Mouse (Mus musculus) common myeloid progenitor, adult 5-6 weeks (primary cell): Measurements from ENCODE around the gene Npr3. TPM values are rescaled to one million over a fixed set of nuclear protein-coding genes. Genes with fewer than 3 reads are reported as not detected.
A peak's percentile ranks its signal among the peaks of the same experiment; 100 is the strongest.

ENCODE experiments used
- ATAC-seq: replicated peaks from 2 replicates; pipeline ENCODE4 v1.8.0; 2016; ENCODE audit warnings: low read depth, mild to moderate bottlenecking, moderate TSS enrichment, inconsistent platforms; ENCODE audit not compliant: poor library complexity, severe bottlenecking
- total RNA-seq: library from RNA; stranded (forward); fragments of 200-1000, 187-1606 nt; gene quantifications from 2 replicates; pipeline ENCODE4 v1.2.3, GENCODE M21; 2017

Gene Npr3
- not detected in 2 replicates for total RNA-seq

DNA sequence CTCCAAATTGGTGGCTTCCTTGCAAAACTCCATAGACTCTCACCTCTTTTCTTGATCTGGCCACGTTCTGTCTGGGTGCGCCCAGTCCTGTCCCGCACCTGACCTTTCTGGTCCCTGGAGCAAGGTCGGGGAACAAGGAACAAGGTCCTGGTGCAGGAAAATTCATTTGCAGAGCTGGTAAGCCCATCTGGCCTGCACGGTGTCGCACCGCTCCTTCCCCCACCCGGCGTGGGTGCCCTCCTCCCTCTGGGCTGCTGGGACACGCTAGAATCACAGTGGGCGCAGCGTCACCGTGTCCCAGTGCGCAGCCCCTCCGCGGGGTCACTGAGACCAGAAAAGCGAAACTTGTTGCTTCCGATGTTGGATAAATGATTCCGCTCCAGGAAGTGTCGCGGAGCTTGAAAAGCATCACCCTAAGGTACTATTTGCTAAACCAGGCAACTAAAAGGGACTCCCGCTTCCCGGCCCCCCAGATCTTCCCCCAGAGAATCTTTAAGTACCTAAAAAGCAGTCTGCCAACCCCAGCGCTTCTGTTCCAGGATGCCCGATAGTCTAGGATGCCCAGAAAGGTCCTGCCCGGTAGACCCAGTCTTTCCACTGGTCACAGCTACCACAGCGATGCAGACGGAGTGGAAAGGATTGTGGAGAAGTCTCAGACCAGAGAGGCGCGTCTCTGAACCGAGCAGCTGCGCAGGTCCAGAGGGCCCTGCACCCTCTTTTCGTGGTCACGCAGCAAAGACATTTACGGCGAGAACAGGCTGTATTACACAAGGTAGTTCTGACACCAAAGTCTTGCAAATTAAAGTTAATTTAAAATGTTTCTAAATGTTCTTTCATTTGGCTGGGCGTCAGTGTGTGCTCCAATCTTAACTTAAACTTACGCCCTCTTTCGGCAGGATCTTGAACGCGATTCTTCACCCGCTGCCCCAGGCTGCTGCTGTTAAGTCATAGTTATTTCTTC is at the start of gene Npr3:
TSS of gene Npr3 (minus strand) at position 717 of the 961 bp plus-strand sequence.
- ATAC-seq = 0 out of 2 replicates have a peak, but pooled peaks have one; percentile 12

DNA sequence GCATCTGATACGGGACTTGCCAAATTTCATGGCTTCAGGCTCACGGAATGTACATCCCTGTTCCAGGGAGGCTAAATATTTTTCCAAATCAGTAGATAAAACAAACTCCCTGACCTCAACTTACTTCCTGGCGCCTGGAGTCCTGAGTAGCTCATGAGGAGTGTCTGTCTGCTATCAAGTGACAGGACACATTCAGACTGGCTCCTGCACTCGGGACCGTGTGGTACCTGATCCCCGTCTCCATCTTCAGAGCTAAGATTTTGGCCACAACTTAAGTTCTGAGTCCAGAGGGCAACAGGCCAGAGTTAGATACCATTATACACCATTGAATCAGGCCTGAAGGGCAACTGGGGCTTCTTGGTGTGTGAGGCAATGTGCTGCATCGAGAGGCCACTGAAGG is 49.0 kb upstream of the Npr3 start:
- ATAC-seq = no peak

DNA sequence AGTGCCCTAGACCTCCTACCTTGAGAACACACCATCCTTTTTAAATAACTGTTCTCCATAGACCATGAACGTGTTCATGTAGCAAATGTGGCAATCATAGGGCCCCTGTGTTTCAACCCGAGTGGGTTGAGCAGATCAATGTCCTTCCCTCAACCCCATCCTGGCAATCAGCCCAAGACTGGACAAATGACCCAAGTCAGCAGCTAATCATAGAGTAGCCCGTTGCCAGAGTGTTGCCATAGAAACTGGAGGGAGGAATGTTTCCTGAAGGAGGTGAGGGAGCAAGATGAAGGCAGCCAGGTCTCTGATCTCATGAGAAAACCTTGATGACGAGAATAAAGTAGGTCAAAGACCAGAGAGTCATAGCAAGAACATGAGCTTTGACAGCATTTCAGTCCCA is 47.1 kb upstream of the Npr3 start:
- ATAC-seq = no peak

DNA sequence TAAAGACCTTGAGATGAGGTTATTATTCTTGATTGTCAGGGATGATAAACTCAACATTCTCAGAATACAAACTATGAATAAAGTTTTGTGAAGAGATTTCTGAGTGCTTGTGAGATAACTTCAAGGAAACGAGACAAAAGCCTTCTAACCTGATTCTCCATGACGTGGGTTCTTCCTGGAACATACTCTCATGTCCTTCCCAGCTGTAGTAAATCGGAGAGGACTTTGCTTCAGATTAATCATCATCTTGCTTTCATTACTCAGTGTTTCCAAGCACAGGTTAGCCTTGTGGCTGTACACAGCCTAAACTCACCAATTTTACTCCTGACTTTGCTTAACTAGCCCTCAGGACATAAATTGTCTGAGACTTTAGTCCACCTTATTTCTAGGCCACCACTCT is 45.1 kb upstream of the Npr3 start:
- no peak for ATAC-seq

DNA sequence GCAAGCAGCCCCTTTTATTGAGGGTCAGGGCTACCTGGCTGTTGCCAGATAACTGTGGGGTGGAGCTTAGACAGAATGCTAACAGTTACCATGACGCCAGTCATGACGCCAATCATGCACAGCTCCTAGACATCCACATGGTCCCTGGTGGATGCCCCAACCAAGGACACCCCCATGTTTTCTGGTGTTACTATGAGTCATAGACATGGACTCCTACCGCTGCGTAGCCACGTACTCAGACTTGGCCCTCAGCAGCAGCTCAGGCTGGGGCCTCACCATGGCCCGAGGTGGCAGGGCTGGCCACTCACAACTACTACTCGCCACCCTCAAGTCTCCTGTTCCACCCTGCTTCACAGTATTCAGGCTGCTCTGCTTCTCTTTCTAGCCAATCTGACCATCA is 44.1 kb upstream of the Npr3 start:
- ATAC-seq = no peak

DNA sequence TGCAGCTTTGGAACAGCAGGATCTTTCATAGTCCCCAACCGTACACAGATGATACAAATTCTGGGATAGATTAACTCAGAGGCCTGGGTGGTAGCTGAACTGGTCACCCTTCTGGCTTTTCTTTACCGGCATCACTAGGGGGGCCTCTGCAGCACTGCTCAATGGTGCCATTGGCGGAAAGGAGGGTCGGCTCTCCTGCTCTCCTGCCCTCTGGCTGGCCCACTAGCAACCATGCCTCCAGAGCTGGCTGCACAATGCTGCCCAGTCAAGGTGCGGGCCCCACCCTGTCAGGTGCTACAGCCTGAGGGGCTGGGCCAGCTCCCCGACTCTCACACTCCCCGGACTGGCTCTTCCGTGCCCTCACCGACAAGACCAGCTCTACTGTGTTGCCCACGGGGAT is 43.1 kb upstream of the Npr3 start:
- ATAC-seq = no peak

DNA sequence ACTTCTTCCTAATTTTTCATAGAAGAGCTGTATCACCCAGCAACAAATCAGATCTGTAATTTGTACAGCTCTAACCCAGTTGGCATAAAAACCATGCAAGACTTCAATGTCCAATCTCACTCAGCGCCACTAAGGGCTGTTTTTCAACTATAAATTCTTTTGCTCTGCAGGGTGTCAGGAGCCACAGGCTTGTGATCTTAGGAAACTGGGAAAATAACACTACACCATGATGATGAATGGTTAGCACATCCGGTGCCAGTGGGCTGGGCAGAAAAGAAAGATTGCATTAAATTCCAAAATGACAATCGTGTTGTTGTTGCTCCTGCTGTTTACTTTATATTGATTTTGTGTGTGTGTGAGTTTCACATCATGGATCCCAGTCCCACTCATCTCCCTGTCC is 42.4 kb upstream of the Npr3 start:
- ATAC-seq = no peak

DNA sequence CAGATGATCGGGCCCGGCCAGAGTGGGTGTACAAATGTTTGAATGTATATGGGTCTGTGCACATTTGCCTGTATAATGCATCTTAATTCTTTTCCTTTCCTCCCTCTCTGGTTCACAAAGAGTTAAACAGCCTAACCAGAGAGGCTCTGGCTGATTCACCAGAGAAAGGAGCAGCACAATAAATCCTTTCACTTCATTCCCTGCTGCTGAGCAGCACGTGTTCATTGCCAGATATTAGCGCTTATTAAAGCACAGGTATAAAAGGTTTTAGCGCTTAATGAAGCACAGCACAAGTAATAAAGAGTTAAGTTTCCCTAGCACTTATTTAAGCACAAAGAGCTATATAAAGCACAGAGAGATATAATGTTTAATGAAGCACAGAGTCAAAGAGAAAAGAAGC is 33.8 kb upstream of the Npr3 start:
- ATAC-seq = no peak

DNA sequence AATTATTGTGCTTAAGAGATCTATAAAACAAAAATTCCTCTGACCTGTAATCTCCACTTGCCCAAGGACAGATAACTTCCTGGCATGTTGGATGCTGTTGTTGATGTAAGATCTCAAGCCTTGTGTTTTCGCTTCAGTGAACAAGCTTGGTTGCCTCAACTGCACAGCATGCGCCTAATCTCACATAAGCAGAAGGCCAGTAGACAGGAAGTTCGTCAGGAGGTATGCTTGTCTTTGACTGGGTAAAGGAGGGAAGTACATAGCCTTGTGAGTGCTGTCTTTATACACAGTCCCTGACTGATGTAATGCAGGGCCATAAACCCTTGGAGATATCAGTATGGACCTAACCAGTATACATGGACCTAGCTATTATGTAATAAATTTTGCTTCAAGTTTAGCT is 20.7 kb upstream of the Npr3 start:
- no peak for ATAC-seq

DNA sequence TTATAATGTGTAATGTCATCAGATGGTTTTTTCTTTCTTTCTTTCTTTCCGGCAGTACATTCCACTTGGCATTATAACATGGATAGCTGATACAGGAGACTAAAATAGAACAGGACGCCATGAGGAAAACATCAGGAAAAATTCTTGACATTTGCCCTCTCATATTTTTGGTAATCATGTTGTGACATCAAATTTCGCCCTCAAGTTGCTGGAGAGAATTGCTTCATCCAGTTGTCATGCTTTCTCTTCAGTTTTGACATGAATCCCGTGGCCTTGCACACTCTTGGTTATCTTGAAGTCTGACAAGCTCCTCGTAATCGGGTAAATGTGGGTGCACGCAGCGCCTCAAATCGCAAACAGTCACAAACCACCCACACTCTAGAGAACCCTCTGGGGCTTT is 7.0 kb upstream of the Npr3 start:
- ATAC-seq = no peak

DNA sequence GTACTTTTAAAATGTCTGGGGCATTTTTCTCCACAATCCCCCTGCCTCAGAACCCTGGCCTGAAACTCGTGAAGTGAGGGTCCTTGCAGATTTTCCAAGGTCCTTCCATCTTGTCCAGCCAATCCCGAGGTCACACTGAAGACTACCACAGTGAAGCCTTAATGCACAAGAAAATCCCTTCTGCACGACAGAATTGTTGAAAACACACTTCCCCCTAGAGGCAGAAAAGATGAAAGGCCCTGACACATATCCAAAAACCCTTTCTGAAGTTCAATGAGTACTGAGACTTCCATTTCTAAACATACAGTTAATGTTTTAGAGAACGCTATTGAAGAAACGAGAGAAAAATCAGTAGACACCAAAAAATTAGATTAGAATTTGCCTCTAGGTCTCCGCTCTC is 2.8 kb upstream of the Npr3 start:
- no peak for ATAC-seq

DNA sequence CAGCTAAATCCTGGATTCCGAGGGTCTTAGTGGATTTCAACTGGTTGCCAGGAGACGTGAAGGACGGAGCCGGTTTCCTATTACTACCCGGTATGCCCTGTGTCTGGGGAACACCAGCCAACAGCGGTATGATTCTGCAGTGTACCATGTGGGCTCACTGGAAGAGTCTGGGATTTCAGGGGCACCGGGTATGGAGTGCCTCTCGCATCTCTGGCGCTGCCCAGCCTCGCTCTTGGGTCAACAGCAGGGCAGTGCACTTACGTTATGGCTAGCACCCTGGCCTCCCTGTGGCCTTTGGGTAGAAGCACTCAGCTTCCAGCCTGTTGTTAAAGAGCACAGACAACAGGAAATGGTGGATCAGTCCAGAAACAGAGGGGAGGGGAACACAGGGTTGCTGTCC is 1.1 kb upstream of the Npr3 start:
- no peak for ATAC-seq

DNA sequence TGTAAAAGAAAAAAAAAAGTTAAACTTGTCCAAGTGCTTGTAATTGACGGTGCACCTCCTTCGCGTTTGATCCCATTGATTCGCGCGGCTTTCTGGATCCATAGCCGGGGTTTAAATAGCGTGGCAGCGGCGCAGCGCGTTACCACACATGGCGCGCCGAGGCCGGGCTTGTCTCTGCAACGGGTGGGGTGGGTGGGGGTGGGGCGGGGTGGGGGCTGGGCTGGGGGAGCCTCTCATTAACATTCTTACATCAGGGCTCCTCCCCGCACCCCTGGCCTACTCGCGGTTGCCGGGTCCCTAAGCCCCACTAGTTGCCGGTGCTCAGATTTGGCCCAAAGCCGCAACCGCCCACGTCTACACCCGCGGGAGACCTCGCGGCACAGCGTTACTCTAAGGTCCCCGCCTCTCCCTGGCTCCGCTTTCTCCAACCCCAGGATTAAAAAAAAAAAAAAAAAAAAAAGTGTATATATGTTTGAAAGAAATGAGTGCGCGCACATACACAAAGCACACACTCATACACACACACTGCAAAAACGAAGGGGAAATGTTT is 991 bp downstream of the Npr3 start:
- no peak for ATAC-seq

DNA sequence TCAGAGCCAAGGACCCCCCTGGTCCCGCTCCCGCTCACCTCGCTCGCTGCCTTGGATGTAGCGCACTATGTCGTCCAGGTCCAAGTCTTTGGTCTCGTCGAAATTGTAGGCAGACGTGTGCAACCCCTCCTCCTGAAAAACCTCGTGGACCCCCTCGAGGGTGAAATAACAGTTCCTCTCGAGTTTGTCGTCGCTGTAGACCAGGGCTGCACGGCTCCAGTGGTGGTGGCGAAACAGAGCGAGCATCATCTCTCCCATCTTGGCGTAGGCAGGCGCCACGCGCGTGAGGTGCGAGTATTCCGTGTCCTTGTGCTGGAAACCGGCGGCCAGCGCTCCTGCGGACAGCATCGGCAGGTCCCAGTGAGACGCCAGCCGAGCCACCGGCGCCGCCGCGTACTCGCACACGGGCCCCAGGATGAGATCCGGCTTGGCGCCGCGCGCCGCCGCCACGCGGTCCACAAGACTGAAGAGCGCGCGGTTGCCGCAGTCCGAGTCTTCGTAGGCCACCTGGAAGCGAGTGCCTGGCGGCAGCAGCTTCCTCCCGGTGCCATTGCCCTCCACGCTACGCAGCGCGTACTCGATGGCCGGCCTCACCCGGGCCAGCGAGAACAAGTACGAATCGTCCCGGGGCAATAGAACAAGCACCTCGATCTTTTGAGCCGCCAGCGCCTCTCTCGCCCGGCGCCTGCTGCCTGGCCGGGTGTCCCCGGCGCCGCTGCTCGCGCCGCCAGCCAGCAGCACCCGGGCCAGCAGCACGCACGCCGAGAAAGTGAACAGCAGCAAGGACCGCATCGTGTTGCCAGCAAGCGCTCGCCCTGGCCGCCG is 2.0 kb downstream of the Npr3 start:
- no peak; the same call in 1 of the 2 replicates for ATAC-seq

DNA sequence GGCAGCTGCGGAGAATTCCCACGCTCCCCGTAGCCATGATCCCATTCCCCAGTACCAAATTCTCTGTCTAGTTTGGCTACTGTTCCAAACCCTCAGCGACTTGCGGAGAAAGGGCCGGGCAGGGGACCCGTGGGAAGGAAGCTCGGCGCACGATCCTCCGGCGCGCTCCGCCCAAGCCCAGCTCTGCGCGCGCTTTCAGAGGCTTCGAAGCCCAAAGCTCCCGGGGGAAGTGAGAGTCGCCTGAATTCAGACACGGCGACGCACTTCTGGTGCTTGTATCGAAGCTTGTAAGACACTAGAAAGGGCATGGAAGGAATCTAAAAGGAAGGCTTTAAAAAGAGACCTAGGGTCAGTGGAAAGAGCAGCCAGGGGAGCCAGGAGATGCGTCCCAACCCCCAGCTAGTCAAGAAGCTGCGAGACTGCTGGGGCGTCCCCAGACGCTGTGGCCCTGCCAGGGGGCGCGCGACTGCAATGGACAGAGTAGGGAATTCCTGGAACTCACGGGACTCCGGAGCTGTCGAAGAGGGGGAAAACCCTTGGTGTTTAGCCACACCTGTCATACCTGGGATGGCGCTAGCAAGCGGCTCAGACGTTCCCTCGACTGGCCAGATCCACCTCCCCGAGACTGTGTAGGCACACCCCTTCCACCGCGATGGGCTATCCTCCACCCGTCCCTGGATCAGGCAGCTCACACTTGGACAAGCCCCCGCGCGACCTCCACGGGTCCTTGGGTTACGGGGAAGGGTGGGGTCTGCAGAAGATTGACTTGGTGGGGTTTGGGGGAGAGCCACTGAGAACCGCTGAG is 2.8 kb downstream of the Npr3 start:
- no peak; the same call in 1 of the 2 replicates for ATAC-seq

DNA sequence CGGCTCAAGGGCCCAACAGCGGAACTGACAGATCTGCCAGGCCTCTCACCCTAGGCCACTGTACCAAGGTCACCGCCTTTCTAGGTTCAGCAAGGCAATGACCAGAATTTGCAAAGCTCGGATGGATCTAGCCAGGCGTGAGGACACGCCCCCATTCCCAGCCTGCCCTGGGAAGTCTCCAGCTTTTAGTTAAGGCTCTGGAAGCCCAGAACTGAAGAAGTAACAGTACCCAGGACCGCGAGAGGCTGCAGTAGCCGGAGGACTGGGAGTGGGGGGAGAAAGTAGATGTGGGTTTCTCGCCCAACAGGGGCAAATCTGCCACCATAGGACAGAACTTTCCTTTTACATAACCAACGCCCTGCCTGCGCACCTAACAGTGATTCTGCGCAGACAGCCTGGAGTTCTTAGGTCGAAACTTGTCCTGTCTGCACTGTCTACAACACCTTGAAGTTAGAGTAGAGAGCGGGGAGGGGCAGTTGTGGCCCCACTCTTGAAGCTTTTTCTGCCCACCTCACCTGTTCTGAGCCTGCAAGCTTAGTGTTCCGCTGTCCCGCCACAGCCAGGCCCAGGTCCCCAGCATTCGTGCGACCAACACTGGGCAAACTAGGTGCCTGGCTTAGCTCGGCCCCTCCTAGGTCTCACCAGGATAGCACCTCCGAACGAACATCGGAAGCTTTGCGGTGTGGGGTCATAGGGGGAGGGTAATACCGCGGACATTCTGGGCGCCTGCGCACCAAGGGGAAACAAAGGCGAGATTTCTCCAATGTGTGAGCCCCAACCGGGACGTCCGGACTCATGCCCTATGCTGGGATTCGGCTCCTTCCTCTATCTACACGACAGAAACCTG is 3.7 kb downstream of the Npr3 start:
- no peak; the same call in 1 of the 2 replicates for ATAC-seq

DNA sequence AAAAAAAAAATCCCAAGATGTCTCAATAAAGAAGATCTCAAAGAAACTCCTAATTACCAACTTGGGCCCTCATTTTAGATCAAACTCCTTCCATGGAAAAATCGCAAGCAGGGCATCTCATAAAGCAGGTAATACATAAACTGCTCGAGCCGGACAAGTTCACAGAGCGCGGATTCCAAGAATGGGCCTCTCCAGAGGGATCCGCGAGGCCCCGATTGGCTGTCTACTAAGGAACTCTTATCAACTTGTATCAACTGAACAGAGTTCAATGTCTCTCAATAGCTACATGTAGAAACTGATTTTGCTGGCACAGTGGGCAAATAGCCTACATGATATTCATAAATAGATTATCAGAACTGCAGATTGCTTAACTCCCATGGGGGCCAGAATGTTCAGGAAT is 9.5 kb downstream of the Npr3 start:
- no peak for ATAC-seq

DNA sequence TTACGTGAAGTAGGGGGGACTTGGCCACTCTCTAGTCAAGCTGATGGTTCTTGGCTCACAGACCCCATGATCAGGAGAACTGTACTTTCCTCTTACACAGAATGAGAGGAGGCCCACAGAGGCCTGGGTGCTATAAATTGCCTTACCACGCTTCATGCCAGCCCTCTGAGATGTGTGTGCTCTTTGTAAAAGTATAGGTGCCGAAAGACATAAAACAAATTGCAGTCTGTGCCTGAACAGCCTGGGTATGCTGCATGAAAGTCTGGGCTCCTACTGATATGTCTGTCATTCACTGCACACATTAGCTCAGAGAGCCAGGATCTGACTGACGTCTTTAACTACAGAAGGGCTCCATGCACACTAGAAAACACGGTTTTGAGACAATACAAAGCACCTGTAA is 9.9 kb downstream of the Npr3 start:
- ATAC-seq = no peak

DNA sequence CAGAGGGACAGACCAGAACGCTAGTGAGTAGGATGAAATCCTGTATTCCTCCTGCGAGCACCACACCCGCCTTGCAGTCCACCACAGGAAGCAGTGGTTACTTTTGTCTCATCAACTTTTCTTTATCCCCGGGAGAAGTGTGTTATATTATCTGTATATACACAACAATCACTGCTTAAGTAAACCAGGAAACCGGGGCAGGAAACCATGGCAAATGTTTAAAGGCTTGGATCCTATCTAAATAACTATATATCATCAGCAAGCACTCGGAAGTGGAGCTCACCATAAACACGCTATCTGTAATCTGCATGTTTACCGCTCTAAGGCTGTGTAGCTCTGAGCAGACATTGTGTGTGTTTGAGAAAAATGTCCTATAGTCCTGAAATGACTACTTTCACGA is 13.1 kb downstream of the Npr3 start:
- no peak for ATAC-seq
